Mouse (Mus musculus): ENCODE data around the gene Eif2b4. TPM values are rescaled to one million over a fixed set of nuclear protein-coding genes. Genes with fewer than 3 reads are reported as not detected.

The Eif2b4 gene
- polyA plus RNA-seq, 1 experiment from 2014 or later = 76.1 TPM

DNA sequence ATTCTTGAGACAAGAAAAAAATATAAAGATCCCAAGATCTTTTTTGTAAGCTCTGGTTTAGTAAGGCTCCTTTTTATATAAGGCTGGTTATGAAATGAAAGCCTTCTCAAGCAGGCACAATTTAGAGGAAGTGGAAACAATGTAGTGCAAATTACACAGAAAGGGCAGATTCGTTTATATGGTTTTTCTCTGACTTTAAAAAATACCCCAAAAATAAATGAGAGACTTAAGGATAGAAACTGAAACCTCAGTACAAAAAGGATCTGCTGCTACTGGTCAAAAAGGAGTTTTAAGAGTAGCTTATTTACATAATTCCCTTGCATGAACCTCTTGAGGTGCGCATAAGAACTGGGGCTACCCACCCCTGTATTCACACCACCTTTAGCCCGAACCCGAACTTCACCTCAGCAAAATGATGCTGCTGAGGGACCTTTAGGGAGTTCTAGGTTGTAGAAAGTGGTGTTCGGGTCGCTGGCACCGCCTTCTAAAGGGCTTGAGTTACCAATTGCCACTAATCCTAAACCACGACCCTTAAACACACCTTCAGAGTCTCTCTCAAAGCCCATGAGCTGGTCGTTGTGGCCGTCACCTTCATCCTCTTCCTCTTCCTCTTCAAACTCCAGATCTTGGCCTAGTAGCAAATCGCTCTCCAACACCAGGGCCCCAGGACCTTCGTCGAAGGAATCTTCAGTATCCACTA, 8.0 kb upstream of the Eif2b4 start:
- Histone ChIP-seq H3K4me3 (ENCODE audit: low read length) (peak overlapping the region; percentile 75), H3K9ac (replicated peaks; ENCODE audit: low read length) (peak overlapping the region; percentile 84), H3K9me3 (ENCODE audit: low read length) (peaks cover 6% of the 10 kb centered on the region), H3K27me3 (ENCODE audit: insufficient read depth, low read length) (no peaks in the 10 kb centered on the region), H3K4me1 (ENCODE audit: insufficient read depth, low read length) (peaks cover 21% of the 10 kb centered on the region), H3K4me2 (replicated peaks; ENCODE audit: low read depth, low read length) (peak overlapping the region; percentile 87), H3K27ac (ENCODE audit: low read length) (peak overlapping the region; percentile 80), H3K36me3 (ENCODE audit: insufficient read depth, low read length) (peaks cover 78% of the 10 kb centered on the region)
- 13% methylated on average over 13 of the region's 13 CpGs for WGBS
- ATAC-seq (ENCODE audit: low FRiP score, low TSS enrichment) = no peak

- Histone ChIP-seq H3K9ac (replicated peaks; ENCODE audit: low read length) (no peak overlapping the region), H3K4me3 (ENCODE audit: low read length) (no peak overlapping the region), H3K27ac (ENCODE audit: low read length) (no peak overlapping the region), H3K4me2 (replicated peaks; ENCODE audit: low read depth, low read length) (peak overlapping the region; percentile 87; the same call in 1 of the 2 replicates), H3K27me3 (ENCODE audit: insufficient read depth, low read length) (no peaks in the 10 kb centered on the region), H3K36me3 (ENCODE audit: insufficient read depth, low read length) (peaks cover 78% of the 10 kb centered on the region), H3K4me1 (ENCODE audit: insufficient read depth, low read length) (peaks cover 21% of the 10 kb centered on the region), H3K9me3 (ENCODE audit: low read length) (peaks cover 6% of the 10 kb centered on the region)
- no peak for ATAC-seq (ENCODE audit: low FRiP score, low TSS enrichment)
- WGBS = 83% methylated on average over 27 of the region's 27 CpGs
Observed at GRCm38 (mm10) chr5:31200327-31200768, 7.1 kb upstream of the Eif2b4 start.

- Histone ChIP-seq H3K4me2 (replicated peaks; ENCODE audit: low read depth, low read length) (no peak overlapping the region), H3K4me3 (ENCODE audit: low read length) (no peak overlapping the region), H3K4me1 (ENCODE audit: insufficient read depth, low read length) (peaks cover 21% of the 10 kb centered on the region), H3K36me3 (ENCODE audit: insufficient read depth, low read length) (peaks cover 76% of the 10 kb centered on the region), H3K9ac (replicated peaks; ENCODE audit: low read length) (peak overlapping the region; percentile 17; the same call in 1 of the 2 replicates), H3K27me3 (ENCODE audit: insufficient read depth, low read length) (no peaks in the 10 kb centered on the region), H3K27ac (ENCODE audit: low read length) (no peak overlapping the region), H3K9me3 (ENCODE audit: low read length) (peaks cover 6% of the 10 kb centered on the region)
- no peak for ATAC-seq (ENCODE audit: low FRiP score, low TSS enrichment)
- 67% methylated on average over 9 of the region's 9 CpGs for WGBS
Observed at GRCm38 (mm10) chr5:31199893-31200292, 6.7 kb upstream of the Eif2b4 start.

DNA sequence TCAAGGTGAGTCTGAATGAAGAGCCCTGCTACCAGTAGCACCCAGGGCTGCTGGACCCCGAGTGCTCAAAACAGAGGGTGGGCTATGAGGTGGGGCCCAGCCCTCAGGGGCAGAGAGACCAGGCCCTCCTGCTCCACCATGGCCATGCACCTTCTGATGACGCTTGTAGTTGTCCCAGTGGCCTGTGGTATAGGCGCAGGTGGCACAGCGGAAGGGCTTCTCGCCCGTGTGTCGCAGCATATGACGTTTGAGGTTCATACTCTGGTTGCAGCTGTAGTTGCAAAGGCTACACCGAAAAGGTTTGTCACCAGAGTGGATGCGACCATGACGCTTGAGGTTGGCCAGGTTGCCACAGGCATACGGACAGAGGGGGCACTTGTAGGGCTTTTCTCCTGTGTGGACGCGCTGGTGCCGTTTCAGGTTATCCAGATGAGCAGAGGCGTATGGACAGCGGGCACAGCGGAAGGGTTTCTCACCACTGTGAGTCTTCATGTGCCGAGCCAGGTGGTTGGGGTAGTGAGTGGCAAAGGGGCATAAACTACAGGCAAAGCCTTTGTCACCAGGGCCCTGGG, 6.2 kb upstream of the Eif2b4 start:
- Histone ChIP-seq H3K36me3 (ENCODE audit: insufficient read depth, low read length) (peaks cover 75% of the 10 kb centered on the region), H3K4me1 (ENCODE audit: insufficient read depth, low read length) (peaks cover 21% of the 10 kb centered on the region)
- WGBS = 93% methylated on average over 19 of the region's 19 CpGs

GRCm38 (mm10) chr5:31198616-31199320, 5.5 kb upstream of the Eif2b4 start:
- no peak overlapping the region for H3K4me3 ChIP-seq (ENCODE audit: low read length)
- no peak overlapping the region for H3K9ac ChIP-seq (replicated peaks; ENCODE audit: low read length)
- no peak overlapping the region for H3K27ac ChIP-seq (ENCODE audit: low read length)
- no peak for ATAC-seq (ENCODE audit: low FRiP score, low TSS enrichment)
- 81% methylated on average over 5 of the region's 5 CpGs for WGBS
- H3K4me2 ChIP-seq (replicated peaks; ENCODE audit: low read depth, low read length) = no peak overlapping the region
- no peaks in the 10 kb centered on the region for H3K27me3 ChIP-seq (ENCODE audit: insufficient read depth, low read length)
- H3K36me3 ChIP-seq (ENCODE audit: insufficient read depth, low read length) = peaks cover 68% of the 10 kb centered on the region
- peaks cover 27% of the 10 kb centered on the region for H3K4me1 ChIP-seq (ENCODE audit: insufficient read depth, low read length)
- peaks cover 6% of the 10 kb centered on the region for H3K9me3 ChIP-seq (ENCODE audit: low read length)

More for the DNA sequence above, 6.2 kb upstream of the Eif2b4 start:
- H3K4me2 ChIP-seq (replicated peaks; ENCODE audit: low read depth, low read length) = no peak overlapping the region
- no peak overlapping the region for H3K27ac ChIP-seq (ENCODE audit: low read length)
- no peak for ATAC-seq (ENCODE audit: low FRiP score, low TSS enrichment)
- H3K9ac ChIP-seq (replicated peaks; ENCODE audit: low read length) = peak overlapping the region; percentile 17; the same call in 1 of the 2 replicates
- no peak overlapping the region for H3K4me3 ChIP-seq (ENCODE audit: low read length)
- no peaks in the 10 kb centered on the region for H3K27me3 ChIP-seq (ENCODE audit: insufficient read depth, low read length)
- H3K9me3 ChIP-seq (ENCODE audit: low read length) = peaks cover 6% of the 10 kb centered on the region

- Histone ChIP-seq H3K9me3 (ENCODE audit: low read length) (peaks cover 6% of the 10 kb centered on the region), H3K4me3 (ENCODE audit: low read length) (no peak overlapping the region), H3K27ac (ENCODE audit: low read length) (no peak overlapping the region), H3K4me2 (replicated peaks; ENCODE audit: low read depth, low read length) (no peak overlapping the region), H3K9ac (replicated peaks; ENCODE audit: low read length) (no peak overlapping the region), H3K27me3 (ENCODE audit: insufficient read depth, low read length) (no peaks in the 10 kb centered on the region), H3K4me1 (ENCODE audit: insufficient read depth, low read length) (peaks cover 29% of the 10 kb centered on the region), H3K36me3 (ENCODE audit: insufficient read depth, low read length) (peaks cover 63% of the 10 kb centered on the region)
- WGBS = 73% methylated on average over 9 of the region's 9 CpGs
- no peak for ATAC-seq (ENCODE audit: low FRiP score, low TSS enrichment)
Observed at GRCm38 (mm10) chr5:31198170-31198569, 4.9 kb upstream of the Eif2b4 start.

DNA sequence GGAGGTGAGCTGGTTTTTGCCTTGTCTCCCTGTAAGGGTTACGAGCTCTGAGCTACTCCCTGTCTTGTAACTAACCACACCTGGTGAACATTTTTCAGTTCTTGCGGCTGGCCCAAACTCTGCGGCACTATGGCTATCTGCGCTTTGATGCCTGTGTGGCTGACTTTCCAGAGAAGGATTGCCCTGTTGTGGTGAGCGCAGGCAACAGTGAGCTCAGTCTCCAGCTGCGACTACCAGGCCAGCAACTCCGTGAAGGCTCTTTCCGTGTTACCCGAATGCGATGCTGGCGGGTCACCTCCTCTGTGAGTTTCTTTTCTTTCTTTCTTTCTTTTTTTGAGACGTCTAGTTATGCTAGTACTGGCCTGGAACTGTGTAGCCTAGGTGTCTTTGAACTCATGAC, 3.8 kb upstream of the Eif2b4 start:
- no peak for ATAC-seq (ENCODE audit: low FRiP score, low TSS enrichment)
- Histone ChIP-seq H3K27me3 (ENCODE audit: insufficient read depth, low read length) (no peaks in the 10 kb centered on the region), H3K4me1 (ENCODE audit: insufficient read depth, low read length) (peaks cover 26% of the 10 kb centered on the region), H3K27ac (ENCODE audit: low read length) (no peak overlapping the region), H3K36me3 (ENCODE audit: insufficient read depth, low read length) (peaks cover 56% of the 10 kb centered on the region), H3K9me3 (ENCODE audit: low read length) (peaks cover 6% of the 10 kb centered on the region), H3K4me2 (replicated peaks; ENCODE audit: low read depth, low read length) (no peak overlapping the region), H3K9ac (replicated peaks; ENCODE audit: low read length) (no peak overlapping the region), H3K4me3 (ENCODE audit: low read length) (no peak overlapping the region)
- WGBS = 94% methylated on average over 12 of the region's 12 CpGs

DNA sequence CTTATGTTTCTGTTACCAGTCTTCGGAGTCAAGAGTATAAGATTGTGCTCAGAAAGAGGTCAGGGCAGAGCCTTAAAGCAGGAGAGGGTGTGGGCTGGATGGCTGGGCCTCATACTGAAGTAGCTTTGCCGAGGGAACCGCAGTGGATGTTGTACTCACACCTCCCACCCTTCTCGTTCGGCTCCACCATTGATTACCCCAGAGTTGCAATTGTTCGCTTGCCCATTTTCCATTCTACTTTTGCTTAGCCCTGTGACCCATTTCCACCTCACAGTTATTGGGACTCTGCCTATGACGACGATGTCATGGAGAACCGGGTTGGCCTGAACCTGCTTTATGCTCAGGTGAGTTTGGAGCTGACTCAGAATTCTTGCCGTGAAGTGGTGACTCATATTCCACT, 3.0 kb upstream of the Eif2b4 start:
- peaks cover 31% of the 10 kb centered on the region for H3K4me1 ChIP-seq (ENCODE audit: insufficient read depth, low read length)
- H3K36me3 ChIP-seq (ENCODE audit: insufficient read depth, low read length) = peaks cover 56% of the 10 kb centered on the region
- peaks cover 6% of the 10 kb centered on the region for H3K9me3 ChIP-seq (ENCODE audit: low read length)
- no peak overlapping the region for H3K27ac ChIP-seq (ENCODE audit: low read length)
- no peak for ATAC-seq (ENCODE audit: low FRiP score, low TSS enrichment)
- H3K9ac ChIP-seq (replicated peaks; ENCODE audit: low read length) = no peak overlapping the region
- H3K4me3 ChIP-seq (ENCODE audit: low read length) = no peak overlapping the region
- no peaks in the 10 kb centered on the region for H3K27me3 ChIP-seq (ENCODE audit: insufficient read depth, low read length)
- WGBS = 90% methylated on average over 10 of the region's 10 CpGs
- H3K4me2 ChIP-seq (replicated peaks; ENCODE audit: low read depth, low read length) = no peak overlapping the region

DNA sequence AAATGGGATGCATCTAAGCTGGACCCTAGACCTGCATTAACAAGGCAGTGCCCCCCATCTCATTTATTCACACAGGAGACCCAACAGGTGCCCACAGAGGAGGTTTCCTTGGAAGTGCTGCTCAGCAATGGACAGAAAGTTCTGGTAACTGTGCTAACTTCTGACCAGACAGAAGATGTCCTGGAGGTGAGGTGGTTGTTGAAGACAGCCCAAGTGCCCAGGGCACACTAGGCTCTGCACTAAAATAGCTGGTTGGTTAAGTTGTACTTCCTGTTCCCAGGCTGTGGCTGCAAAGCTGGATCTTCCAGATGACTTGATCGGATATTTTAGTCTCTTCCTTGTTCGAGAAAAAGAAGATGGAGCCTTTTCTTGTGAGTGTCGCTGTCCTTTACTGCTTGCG, 2.4 kb upstream of the Eif2b4 start:
- Histone ChIP-seq H3K4me2 (replicated peaks; ENCODE audit: low read depth, low read length) (no peak overlapping the region), H3K9me3 (ENCODE audit: low read length) (peaks cover 6% of the 10 kb centered on the region), H3K27ac (ENCODE audit: low read length) (no peak overlapping the region), H3K36me3 (ENCODE audit: insufficient read depth, low read length) (peaks cover 60% of the 10 kb centered on the region), H3K4me1 (ENCODE audit: insufficient read depth, low read length) (peaks cover 27% of the 10 kb centered on the region), H3K9ac (replicated peaks; ENCODE audit: low read length) (no peak overlapping the region), H3K27me3 (ENCODE audit: insufficient read depth, low read length) (no peaks in the 10 kb centered on the region), H3K4me3 (ENCODE audit: low read length) (no peak overlapping the region)
- ATAC-seq (ENCODE audit: low FRiP score, low TSS enrichment) = no peak
- 91% methylated on average over 4 of the region's 4 CpGs for WGBS
